Mouse (Mus musculus): ENCODE measurements around the gene Ubp1. TPM values are rescaled to one million over a fixed set of nuclear protein-coding genes. Genes with fewer than 3 reads are reported as not detected.

The Ubp1 gene
- polyA plus RNA-seq, 1 experiment from 2014 or later: 33.1 TPM

DNA sequence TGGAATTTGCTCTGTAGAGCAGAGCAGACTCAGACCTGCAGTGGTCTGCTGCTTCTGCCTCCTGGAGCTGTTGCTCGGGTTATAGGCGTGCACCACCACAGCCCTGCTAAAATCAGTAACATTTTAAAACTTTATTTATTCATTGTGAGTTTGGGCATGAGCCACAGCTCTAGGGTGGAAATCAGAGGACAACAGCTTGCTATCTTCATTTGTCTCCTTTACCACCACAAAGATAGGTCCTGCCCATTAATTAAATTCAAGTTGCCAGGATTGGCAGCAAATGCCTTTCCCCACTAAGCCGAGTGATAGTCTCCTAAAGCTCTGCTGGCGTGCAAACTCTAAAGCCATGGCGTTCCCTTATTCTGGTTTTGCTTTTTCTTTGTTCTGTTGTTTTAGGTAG is 4.9 kb downstream of the Ubp1 start:
- H3K4me2 ChIP-seq: no peak overlapping the region
- H3K4me1 ChIP-seq: peaks cover 31% of the 10 kb centered on the region
- no peak overlapping the region for H3K4me3 ChIP-seq
- 74% methylated on average over 5 of the region's 5 CpGs for WGBS
- ATAC-seq (replicated peaks): no peak
- H3K27me3 ChIP-seq (replicated peaks): no peaks in the 10 kb centered on the region
- no peak overlapping the region for H3K27ac ChIP-seq
- H3K9ac ChIP-seq: no peak overlapping the region
- no peaks in the 10 kb centered on the region for H3K9me3 ChIP-seq
- H3K36me3 ChIP-seq (replicated peaks): no peaks in the 10 kb centered on the region

DNA sequence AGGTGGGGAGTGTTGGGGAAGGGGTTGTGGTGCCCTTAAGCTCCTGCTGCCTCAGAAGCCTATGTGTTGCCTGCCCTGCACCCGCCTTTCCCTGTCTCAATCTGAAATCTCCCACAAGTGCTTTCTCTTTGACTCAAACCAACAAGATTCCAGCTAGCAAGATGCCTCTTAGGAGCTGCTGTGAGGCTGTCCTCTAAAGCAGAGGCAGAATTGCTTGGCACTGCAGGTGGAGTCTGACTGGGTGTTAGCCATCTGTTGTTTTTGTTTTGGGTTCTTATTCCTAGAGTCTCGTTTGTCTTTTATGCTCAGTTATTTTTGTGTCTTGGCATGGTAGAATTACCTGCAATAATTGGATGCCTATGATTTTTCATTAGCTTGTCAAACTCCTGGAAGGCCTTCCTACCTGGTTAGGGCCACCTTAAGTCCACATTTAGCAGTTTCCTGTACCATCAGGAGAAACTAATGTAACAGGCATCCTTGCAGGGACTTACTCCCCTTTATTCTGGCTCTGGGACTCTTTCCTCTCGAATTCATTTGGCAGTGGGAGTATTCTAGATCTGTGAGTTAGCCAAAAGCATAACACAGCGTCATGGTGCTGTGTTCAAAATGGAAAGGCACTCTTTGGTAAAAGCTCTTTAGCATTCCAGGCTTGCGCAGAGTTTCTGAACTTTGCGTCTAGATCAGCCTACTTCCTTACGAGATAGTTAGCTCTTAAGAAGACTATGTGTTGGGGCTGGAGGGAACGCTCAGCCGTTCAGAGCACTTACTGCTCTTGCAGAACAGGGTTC is 8.5 kb downstream of the Ubp1 start:
- Histone ChIP-seq H3K4me3 (no peak overlapping the region), H3K4me2 (no peak overlapping the region), H3K9me3 (no peaks in the 10 kb centered on the region), H3K9ac (no peak overlapping the region), H3K27me3 (replicated peaks) (no peaks in the 10 kb centered on the region), H3K27ac (no peak overlapping the region), H3K36me3 (replicated peaks) (no peaks in the 10 kb centered on the region), H3K4me1 (peaks cover 11% of the 10 kb centered on the region)
- 85% methylated on average over 9 of the region's 9 CpGs for WGBS
- no peak for ATAC-seq (replicated peaks)

DNA sequence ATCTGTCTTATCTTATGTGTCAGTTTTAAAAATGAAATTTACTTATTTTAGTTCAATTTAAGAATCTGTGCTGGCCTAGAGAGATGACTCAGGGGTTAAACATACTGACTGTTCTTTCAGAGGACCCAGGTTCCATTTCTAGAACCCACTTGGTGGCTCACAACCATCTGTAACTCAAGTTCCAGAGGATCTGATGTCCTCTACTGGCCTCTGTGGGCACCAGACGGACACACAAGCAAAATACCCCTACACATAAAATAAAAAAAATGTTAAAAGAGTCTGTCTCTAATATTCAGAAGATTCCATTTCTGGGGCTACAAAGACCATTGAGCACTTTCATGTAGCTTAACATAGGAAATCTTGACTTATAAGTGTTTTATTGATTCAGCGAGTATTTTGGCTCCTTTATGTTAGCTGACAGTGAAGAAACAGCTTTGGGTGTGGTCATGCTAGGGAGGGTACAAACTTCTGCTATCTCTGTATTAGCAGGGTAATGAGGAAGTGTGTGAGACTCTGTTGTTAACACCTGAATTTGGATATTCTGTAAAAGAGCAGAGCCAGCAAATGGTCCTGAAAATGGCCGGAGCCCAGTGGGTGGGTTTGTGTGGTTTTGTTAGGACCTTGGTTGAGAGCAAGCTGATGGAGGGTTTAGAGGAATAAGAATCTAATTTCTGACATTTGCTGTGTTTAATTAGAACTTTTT is 10.5 kb downstream of the Ubp1 start:
- Histone ChIP-seq H3K27me3 (replicated peaks) (no peaks in the 10 kb centered on the region), H3K9me3 (no peaks in the 10 kb centered on the region), H3K27ac (no peak overlapping the region), H3K4me3 (no peak overlapping the region), H3K36me3 (replicated peaks) (peaks cover 12% of the 10 kb centered on the region; the same call in 1 of the 2 replicates), H3K9ac (no peak overlapping the region), H3K4me1 (peaks cover 5% of the 10 kb centered on the region; the same call in 1 of the 2 replicates), H3K4me2 (no peak overlapping the region)
- no peak for ATAC-seq (replicated peaks)
- WGBS: 97% methylated on average over 3 of the region's 3 CpGs

DNA sequence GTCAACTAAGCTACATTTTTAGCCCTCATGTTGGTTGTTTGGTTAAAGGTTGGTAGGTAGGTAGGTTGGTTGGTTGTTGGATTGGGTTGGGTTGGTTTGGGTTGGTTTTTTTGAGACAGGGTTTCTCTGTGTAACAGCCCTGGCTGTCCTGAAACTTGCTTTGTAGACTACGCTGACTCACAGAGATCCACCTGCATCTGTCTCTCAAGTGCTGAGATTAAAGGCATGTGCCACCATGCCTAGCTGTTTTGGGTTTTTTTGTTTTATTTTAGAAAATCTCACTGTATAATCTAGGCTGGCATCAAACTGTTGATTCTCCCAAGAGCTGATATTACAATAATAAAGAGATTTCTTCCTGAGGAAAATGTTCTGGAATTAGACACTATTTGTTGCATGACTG is 12.6 kb downstream of the Ubp1 start:
- 100% methylated on average over 1 of the region's 1 CpGs for WGBS
- Histone ChIP-seq H3K4me2 (no peak overlapping the region), H3K9ac (no peak overlapping the region), H3K27ac (no peak overlapping the region), H3K36me3 (replicated peaks) (peaks cover 20% of the 10 kb centered on the region; the same call in 1 of the 2 replicates), H3K27me3 (replicated peaks) (no peaks in the 10 kb centered on the region), H3K4me1 (peaks cover 5% of the 10 kb centered on the region; the same call in 1 of the 2 replicates), H3K9me3 (no peaks in the 10 kb centered on the region), H3K4me3 (no peak overlapping the region)
- no peak for ATAC-seq (replicated peaks)

DNA sequence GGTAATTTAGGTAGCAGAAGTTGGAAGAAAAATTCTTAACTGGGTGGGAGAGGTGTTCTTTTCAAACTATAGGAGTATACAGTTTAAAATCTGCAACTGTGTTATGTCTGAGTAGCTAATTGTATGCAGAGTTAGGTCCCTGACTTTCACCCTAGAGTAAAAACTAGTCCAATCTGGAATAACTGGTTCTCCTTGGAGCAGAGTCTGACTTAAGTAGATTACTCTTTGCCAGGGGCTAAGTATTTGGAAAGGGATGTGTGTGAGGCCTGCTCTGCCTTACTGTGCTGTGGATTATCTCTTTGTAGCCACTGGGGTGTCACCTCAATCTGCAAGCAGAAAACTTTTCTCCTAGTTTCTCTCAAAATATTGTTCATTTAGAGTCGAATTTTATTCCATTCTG is 16.5 kb downstream of the Ubp1 start:
- H3K9me3 ChIP-seq: no peaks in the 10 kb centered on the region
- no peak for ATAC-seq (replicated peaks)
- WGBS: 100% methylated on average over 1 of the region's 1 CpGs
- no peak overlapping the region for H3K27ac ChIP-seq
- peaks cover 24% of the 10 kb centered on the region; the same call in 1 of the 2 replicates for H3K36me3 ChIP-seq (replicated peaks)
- no peak overlapping the region for H3K4me2 ChIP-seq
- no peak overlapping the region for H3K9ac ChIP-seq
- no peaks in the 10 kb centered on the region for H3K27me3 ChIP-seq (replicated peaks)
- H3K4me3 ChIP-seq: no peak overlapping the region
- H3K4me1 ChIP-seq: no peaks in the 10 kb centered on the region

DNA sequence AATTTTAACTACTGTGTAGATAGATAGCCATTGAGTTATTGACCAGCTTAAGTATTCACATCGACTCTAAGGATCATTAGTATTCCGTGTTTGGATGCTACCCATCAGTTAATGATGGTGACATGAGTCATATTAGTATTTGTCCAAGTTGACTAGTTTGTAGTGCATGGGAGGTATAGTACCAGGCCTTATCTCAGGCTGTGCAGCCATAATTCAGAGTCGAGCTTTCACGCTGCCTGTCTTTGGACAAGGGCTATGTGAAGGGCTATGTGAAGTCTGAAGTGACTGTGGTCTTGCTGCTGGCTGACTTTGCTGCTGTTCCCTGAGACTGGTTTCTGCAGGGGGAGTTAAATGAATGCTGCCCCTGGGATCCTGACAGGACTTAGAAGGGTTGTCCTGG is 27.0 kb downstream of the Ubp1 start:
- Histone ChIP-seq H3K4me2 (no peak overlapping the region), H3K9ac (no peak overlapping the region), H3K27ac (no peak overlapping the region), H3K4me3 (no peak overlapping the region), H3K36me3 (replicated peaks) (peaks cover 34% of the 10 kb centered on the region), H3K4me1 (no peaks in the 10 kb centered on the region), H3K9me3 (no peaks in the 10 kb centered on the region), H3K27me3 (replicated peaks) (no peaks in the 10 kb centered on the region)
- WGBS: 93% methylated on average over 4 of the region's 4 CpGs
- no peak for ATAC-seq (replicated peaks)

DNA sequence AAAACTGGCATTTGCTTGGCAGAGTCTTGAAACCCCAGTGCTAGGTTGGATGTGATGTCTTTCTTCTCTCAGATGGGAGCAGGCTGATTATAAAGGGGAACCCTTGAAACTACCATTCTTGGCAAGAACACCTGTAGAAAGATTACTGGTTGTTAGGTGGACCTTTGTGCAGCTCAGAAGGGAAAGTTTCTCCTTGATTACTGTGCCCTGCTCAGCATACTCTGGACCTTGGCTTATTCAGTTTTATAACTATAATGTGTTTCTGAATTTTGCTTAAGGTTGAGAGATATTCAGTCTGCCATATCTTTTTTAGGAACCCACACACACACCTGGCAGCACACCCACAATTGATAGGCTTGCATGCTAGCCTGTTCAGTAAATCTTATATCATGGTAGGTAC is 33.0 kb downstream of the Ubp1 start:
- ATAC-seq (replicated peaks): no peak
- no peak overlapping the region for H3K4me3 ChIP-seq
- no peak overlapping the region for H3K27ac ChIP-seq
- H3K4me2 ChIP-seq: no peak overlapping the region
- peaks cover 56% of the 10 kb centered on the region for H3K36me3 ChIP-seq (replicated peaks)
- H3K27me3 ChIP-seq (replicated peaks): no peaks in the 10 kb centered on the region
- no peaks in the 10 kb centered on the region for H3K9me3 ChIP-seq
- no peaks in the 10 kb centered on the region for H3K4me1 ChIP-seq
- no peak overlapping the region for H3K9ac ChIP-seq

DNA sequence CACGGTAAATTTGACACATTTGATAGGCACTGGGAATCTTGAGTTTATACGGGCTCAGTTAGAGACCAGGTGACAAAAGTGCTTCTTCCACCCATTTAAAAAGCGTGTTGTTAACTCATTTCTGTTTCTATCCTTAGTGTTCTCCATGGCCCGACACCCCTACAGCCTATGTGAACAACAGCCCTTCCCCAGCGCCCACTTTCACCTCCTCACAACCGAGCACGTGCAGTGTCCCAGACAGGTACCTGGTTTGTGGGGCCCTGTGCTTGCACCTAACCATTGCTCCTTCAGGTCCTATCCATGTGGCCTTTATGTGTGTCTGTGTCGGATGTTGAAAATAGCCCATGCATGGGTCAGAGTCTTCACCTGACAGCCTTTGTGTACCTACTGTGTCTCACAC is 33.7 kb downstream of the Ubp1 start:
- H3K27ac ChIP-seq: no peak overlapping the region
- no peak for ATAC-seq (replicated peaks)
- no peak overlapping the region for H3K9ac ChIP-seq
- 96% methylated on average over 8 of the region's 8 CpGs for WGBS
- no peak overlapping the region for H3K4me3 ChIP-seq
- H3K4me2 ChIP-seq: no peak overlapping the region
- no peaks in the 10 kb centered on the region for H3K27me3 ChIP-seq (replicated peaks)
- H3K36me3 ChIP-seq (replicated peaks): peaks cover 56% of the 10 kb centered on the region
- H3K9me3 ChIP-seq: no peaks in the 10 kb centered on the region
- H3K4me1 ChIP-seq: no peaks in the 10 kb centered on the region

DNA sequence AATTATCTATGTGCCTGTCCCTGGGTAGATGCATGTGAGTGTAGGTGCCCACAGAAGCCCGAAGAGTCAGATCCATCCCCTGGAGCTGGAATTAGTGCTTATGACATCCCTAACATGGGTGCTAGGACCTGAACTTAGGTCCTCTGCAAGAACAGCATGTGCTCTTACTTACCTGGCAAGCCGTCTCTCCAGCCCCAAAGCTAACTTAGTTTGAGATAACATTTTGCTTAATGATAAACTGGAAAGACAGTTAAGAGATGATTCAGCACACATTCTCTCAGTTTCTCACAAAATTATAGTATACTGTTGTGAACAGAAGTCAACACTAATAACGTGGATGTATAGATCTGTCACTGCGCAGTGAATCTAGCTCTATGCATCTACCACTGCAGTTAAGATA is 36.1 kb downstream of the Ubp1 start:
- Histone ChIP-seq H3K4me2 (no peak overlapping the region), H3K9me3 (no peaks in the 10 kb centered on the region), H3K4me3 (no peak overlapping the region), H3K36me3 (replicated peaks) (peaks cover 55% of the 10 kb centered on the region), H3K9ac (no peak overlapping the region), H3K27me3 (replicated peaks) (no peaks in the 10 kb centered on the region), H3K27ac (no peak overlapping the region), H3K4me1 (no peaks in the 10 kb centered on the region)
- WGBS: 95% methylated on average over 4 of the region's 4 CpGs
- ATAC-seq (replicated peaks): no peak

DNA sequence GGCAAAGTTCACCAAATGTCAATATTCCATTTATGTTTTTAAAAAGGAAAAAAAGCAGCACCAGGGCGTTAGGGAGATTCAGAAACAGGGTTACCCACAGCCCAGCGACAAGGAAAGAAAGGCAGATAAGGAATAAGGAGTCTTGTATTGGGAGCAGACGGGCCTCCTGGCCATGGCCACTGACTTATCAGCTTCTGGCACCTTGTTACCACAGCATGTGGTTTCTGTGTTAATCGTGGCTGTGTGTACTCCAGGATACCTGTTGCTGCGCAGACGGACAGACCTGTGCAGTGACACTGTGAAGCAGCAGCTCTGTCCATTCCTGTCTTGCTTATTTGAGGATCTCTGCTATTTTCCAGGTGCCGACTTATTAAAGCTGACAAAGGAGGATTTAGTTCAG is 38.2 kb downstream of the Ubp1 start:
- Histone ChIP-seq H3K4me1 (no peaks in the 10 kb centered on the region), H3K36me3 (replicated peaks) (peaks cover 51% of the 10 kb centered on the region), H3K27ac (no peak overlapping the region), H3K4me3 (no peak overlapping the region), H3K9ac (no peak overlapping the region), H3K9me3 (no peaks in the 10 kb centered on the region), H3K4me2 (no peak overlapping the region), H3K27me3 (replicated peaks) (no peaks in the 10 kb centered on the region)
- ATAC-seq (replicated peaks): no peak
- 92% methylated on average over 7 of the region's 7 CpGs for WGBS

DNA sequence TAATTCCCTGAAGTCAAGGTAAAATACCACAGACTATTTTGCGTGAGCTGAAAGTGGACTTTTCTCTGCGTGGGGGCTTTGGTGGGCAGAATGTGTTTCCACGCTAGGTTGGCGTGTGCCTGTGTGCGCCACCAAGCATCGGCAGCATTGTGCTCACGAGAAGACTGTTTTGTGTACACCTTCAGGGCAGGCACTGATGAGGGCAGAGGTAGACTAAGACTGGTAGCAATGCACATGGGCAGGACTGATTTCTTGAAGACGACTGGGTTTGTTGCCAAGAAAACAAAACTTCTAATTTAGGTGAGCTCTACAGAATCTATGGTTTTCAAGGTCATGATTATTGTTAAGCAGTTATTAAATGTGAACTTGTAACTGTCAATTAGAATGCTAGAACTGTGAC is 38.7 kb downstream of the Ubp1 start:
- no peaks in the 10 kb centered on the region for H3K27me3 ChIP-seq (replicated peaks)
- no peak overlapping the region for H3K27ac ChIP-seq
- H3K4me1 ChIP-seq: no peaks in the 10 kb centered on the region
- no peaks in the 10 kb centered on the region for H3K9me3 ChIP-seq
- H3K4me2 ChIP-seq: no peak overlapping the region
- peaks cover 54% of the 10 kb centered on the region for H3K36me3 ChIP-seq (replicated peaks)
- no peak overlapping the region for H3K9ac ChIP-seq
- 95% methylated on average over 8 of the region's 8 CpGs for WGBS
- no peak overlapping the region for H3K4me3 ChIP-seq
- ATAC-seq (replicated peaks): no peak

DNA sequence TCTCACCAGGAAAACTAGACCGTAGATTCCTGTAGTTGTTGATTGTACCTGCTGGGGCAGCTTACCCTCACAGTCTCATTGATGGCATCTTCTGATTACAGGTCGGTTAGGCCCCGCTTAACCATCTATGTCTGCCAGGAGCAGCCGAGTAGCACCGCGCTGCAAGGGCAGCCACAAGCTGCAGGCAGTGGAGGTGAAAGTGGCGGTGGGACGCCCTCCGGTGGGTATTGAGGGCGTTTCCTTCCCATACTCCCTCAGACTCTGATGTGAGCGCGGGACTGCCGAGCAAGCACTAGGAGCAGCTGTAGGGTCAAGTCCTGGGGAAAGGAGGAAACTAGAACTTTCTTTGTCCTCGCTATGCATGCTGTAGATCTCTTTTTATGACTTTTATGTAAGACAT is 39.3 kb downstream of the Ubp1 start:
- Histone ChIP-seq H3K4me3 (no peak overlapping the region), H3K4me1 (no peaks in the 10 kb centered on the region), H3K9me3 (no peaks in the 10 kb centered on the region), H3K36me3 (replicated peaks) (peaks cover 55% of the 10 kb centered on the region), H3K27me3 (replicated peaks) (no peaks in the 10 kb centered on the region), H3K9ac (no peak overlapping the region), H3K27ac (no peak overlapping the region), H3K4me2 (no peak overlapping the region)
- ATAC-seq (replicated peaks): no peak
- 90% methylated on average over 14 of the region's 14 CpGs for WGBS

DNA sequence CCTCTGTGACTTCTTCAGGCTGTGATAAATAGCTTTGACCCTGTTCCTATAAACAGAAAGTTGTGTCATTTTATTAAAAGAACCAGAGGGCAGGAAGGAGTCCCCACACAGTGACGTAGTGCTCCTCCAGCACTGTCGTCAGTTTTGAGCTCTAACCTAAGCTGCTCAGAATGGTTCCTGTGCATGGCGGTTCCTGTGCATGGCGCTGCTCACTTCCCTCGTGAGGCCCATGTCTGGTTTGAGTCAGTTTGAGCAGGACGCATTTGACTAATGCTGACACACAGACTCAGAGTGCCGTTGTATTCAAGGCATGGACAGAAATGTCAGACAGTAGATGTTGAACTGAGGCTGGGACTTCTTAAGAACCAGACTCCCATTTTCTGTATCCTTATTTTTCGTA is 40.9 kb downstream of the Ubp1 start:
- WGBS: 85% methylated on average over 8 of the region's 8 CpGs
- H3K9me3 ChIP-seq: no peaks in the 10 kb centered on the region
- H3K27ac ChIP-seq: no peak overlapping the region
- no peak overlapping the region for H3K4me2 ChIP-seq
- no peak overlapping the region for H3K4me3 ChIP-seq
- no peaks in the 10 kb centered on the region for H3K4me1 ChIP-seq
- H3K27me3 ChIP-seq (replicated peaks): no peaks in the 10 kb centered on the region
- no peak for ATAC-seq (replicated peaks)
- H3K36me3 ChIP-seq (replicated peaks): peaks cover 69% of the 10 kb centered on the region
- no peak overlapping the region for H3K9ac ChIP-seq

Measured in midbrain, embryonic 15.5 days (tissue).